Mouse (Mus musculus): ENCODE measurements around the gene Ppp1r1c.
"Not testable (repeated sequence)": the region's sequence is repeated elsewhere in the genome, so short reads cannot be mapped to it uniquely, and the experiment has no call there.

Ppp1r1c gene

DNA sequence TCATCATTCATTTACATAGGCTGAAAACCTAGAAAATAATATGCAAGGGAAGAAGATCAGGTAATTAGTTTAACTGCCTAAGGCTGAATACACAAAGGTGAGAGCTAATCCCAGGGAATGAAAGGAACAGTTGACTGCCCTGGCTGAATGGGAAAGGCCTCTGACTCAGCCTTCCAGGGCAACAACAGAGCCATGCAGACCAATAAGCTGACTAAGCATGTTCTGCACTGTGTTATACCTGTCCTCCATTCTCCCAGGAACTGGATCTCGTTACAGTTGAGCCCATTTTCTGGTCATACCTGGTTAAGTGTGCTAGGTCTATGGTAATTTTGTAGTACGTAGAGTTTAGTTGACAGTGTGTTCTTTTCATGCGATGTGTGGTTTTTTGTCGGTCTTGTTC lies 36.6 kb downstream of the Ppp1r1c start:
- no peak for DNase-seq (ENCODE audit: low spot score)

DNA sequence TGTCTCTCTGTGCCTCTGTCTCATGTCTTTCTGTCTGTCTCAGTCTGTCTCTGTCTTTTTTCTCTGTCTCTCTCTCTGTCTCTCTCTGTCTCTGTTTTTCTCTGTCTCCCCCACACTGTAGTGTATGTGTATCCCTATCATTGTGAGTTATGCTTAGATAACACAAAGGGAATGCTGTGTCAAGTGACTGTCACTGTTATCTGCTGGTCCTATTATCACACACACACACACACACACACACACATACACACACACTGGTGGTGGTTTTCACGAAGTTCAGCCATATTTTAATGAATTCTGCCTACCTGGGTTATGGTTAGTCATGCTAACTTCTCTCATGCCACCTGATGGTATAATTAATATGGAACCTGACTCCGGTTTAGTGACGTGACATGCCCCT lies 44.1 kb downstream of the Ppp1r1c start:
- DNase-seq (ENCODE audit: low spot score), result no peak

DNA sequence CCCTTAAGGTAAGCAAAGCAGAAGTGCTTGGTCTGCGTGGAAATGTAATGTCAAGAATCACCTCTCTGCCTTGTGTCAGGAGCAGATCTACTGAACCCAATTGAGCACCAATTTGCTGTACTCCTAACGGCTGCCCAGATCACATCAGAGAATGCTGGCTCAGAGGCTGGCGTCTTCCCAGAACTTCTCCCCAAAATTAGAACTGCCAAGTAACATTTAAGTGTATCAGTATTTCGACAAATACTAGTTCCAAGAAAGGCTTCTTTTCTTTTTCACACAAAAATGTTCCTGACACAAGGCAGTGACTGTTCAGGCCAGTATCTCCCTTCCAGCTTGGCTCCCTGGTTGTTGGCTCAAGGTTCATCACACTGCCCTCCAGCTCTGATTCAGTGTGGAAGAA lies 52.4 kb downstream of the Ppp1r1c start:
- DNase-seq (ENCODE audit: low spot score), result no peak

DNA sequence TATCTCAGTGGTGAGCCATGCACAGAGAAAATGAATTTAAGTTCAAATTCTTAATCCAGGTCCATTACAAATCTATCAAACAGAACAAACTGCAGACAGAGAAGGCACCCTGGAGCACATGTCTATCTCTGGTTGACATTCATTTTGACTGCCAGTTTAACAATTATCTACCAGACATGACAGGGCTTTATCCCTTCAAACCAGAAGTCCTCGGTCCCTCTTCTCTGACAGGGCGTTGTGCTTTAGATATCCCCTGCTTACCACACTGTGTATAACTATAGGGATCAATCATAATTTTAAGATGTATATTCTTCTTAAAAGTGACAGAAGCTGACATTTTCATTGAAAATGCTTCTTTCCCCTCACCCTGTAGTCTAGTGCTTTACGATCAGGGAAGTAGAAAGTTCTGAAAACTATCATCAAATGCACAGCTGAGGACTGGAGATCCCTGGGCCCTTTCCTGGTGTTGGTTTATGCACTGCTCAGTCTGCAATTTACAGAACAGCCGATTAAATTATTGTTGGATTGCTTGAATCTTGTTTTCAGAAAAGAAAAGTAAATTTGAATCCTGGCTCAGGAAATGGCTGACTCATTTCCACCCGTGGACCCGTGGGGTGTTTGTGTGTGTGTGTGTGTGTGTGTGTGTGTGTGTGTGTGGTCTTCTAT lies 55.3 kb downstream of the Ppp1r1c start:
- DNase-seq (ENCODE audit: low spot score), result no peak

DNA sequence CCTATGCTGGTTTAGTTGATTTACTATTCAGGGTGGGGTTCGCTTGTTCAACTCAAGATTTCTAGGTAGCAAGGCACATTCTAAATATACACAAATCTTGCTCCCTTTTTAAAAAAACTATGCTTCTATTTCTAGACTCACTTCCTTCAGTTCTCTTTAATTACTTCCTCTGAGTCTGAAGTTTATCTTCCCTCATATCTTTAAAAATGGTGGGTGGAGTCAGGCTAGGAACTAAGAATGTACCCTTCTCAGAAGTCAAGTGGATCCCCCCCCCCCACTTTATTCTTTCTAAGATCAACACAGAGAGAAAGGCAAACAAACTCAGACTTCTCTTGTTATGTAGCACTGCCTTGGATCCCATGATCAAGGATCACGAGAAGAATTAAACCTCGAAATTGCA lies 57.5 kb downstream of the Ppp1r1c start:
- no peak for DNase-seq (ENCODE audit: low spot score)

DNA sequence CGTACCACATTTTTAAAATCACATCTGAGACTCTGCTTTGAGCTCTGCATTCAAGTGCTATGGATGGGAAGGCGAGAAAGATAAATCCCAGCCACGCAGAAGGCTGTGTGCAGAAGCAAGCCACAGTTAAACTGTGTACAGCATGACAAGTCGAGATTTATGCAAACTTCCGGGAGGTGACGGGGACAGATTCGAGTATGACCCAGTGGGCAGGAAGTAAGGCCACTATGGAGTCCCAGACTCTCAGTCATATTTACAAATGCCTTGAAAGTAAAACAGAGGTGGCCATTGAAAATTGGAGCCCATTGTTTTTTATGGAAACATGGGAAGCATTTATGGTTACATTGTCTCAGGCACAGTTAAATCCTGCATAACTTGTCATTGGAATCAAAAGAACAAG lies 58.1 kb downstream of the Ppp1r1c start:
- DNase-seq (ENCODE audit: low spot score), result no peak

DNA sequence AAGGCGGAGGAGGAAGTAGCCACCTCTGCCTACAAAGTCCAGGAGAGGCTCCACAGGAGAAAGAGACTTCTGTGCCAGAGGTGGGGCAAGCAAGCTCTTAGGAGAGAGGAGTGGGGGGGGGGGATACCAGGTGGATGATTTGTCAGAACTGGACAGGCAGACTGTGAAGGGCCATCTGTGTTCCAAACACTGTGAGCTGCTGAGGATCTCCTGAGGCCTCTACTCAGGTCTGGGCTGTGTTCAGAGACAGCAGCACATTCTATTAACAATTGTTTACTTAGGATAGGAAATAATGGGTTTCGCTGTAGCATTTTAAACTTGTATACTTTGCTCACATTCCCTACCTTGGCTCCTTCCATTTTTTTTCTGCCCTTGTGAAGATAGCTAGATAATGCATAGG lies 61.0 kb downstream of the Ppp1r1c start:
- DNase-seq (ENCODE audit: low spot score), result no peak

DNA sequence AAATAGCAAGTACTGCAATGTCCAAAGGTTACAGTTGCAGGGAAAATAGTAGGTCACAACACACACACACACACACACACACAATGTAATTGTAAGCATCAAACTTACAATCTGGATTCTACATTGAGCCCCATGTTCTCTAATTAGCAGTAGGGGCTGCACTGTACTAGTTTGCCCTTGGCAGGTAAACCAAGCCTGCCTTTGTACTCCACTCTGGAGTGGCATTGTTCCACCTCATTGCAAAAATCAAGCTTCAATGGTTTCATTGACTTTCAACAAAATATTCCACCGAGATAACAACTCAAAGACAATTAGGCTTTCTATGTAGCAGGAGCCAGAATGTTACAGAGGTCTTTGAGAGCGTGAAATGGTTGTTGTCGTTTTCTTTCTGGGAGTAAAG lies 62.7 kb downstream of the Ppp1r1c start:
- DNase-seq (ENCODE audit: low spot score), result no peak

DNA sequence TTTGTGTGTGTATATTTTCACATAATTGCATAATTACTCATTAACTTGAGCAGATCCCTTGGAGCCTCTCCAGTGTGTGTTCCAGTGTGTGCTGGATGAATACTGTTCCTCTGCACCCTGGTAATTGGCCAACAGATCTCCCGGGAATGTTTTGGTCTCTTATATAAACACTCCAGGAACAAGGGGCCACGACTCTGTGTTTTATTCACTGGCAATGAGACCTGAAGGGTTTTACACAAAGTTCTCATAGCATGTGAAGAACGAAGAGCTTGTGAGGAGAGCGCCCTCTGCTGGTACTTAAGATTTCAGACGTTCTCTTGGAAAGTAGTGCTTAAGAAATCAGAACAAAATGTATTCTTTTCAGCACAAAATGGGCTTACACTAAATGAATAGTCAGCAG lies 66.8 kb downstream of the Ppp1r1c start:
- DNase-seq (ENCODE audit: low spot score), result no peak

DNA sequence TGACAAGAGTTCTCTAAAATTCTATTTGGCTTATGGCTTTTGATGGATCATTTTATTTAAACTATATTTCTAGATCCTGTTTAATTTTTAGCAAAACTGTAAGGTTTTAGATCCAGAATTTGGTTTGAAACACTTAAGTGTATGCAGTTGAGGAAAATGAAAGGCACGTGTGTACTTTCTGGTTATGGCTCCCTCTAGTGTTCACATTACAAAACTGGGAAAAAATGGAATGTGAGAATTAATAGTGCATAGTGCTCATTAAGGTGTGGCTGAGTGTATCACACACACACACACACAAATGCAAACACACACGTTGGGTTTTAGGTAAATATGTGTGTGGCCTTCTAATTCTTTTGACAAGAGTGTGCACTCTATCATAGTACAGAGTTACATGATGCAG lies 70.2 kb downstream of the Ppp1r1c start:
- no peak for DNase-seq (ENCODE audit: low spot score)

DNA sequence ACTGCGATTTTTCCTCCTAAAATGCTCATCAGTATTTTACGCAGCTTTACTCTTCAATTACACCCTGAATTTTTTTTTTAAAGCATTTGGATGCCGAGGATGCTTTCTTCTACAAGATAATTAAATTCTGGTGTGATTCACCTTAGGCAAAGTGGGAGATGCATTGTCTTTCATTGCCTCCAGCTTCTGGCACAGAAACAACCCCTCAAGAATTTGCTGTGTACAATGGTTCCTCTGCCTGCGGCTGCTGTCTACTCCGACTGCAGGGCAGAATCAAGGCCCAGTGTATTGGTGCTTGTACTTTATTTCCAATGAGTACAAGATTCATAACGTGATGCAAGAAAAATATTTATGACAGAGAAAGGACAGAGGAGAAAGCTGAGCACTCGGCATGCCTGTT lies 73.2 kb downstream of the Ppp1r1c start:
- DNase-seq (ENCODE audit: low spot score), result no peak

DNA sequence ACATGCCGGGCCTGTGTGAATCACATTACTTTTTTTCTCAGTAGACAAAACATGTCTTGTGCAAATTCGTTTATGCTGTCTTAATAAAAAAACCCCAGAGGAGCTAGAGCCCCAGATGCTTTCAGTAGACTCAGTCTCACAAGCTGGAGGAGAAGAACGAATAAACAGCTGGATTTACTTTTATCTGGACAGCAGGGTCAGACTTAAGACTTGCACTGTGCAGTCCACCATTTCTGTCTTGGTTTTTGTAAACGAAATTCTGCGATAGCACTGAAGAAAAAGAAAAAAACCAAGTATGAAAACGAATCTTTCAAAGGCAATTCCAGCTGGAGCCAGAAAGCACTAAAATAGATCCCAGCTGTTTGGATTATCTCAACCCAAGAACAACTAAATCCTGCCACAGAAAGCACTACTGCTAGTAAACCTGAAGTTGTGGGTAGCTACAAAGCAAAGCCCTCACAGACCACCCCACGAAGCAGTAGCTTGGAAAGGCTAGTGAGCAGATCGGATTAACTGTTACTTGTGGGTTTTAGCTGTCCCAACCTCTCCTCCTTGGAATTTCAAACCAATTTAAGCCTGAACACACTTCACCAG lies 78.1 kb downstream of the Ppp1r1c start:
- DNase-seq (ENCODE audit: low spot score), result no peak

DNA sequence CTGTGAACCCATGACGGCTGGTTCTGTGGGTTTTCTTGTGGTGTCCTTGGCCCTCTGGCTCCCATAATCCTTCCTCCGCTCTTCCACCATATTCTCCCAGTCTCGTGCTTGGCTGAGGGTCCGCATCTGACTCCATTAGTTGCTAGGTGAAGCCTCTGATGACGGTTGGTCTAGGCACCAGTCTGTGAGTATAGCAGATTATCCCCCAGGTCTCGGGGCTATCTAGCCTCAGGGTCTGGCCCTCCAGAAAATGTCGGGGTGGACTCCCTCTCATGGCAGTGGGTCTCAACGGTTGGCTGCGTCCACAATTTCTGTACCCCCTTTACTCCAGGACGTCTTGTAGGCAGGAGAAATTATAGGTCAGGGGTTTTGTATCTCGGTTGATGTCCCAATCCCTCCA lies 78.9 kb downstream of the Ppp1r1c start:
- no peak for DNase-seq (ENCODE audit: low spot score)

DNA sequence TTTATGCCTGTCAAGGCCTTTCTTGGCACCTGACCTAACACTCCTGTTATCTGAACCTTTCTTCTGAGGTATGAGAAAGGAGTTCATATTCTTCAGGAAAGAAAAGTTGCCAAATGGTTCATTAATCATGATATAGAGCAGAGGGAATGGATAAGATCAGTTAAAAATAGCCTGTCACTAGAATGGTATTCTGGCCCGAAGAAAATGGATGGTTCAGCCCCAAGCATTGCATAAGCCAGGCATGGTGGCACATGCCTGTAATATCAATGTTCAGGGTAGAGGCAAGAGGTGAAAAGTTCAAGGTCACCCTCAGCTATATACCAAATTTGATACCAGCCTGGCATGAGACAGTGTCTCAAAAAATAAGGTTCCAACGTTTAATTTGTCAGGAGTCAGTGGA lies 85.6 kb downstream of the Ppp1r1c start:
- no peak for DNase-seq (ENCODE audit: low spot score)

DNA sequence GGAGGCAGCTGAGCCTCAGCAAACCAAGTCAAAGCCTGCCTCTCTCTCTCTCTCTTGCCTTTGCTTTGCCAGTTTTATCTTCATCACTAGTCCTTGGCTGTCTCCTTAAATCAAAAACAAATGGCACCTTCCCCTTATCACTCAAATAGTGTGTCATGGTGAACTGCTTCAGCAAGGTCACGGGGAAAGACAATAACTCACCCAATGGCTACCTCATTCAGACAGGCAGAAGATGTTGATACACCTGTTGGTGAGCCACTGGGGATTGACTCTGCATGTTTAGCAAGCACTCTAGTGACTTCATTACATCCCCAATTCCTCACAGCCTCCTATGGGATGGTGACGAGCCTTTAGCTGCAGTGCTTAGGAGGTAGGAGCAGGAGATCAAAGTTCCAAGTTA lies 89.9 kb downstream of the Ppp1r1c start:
- DNase-seq (ENCODE audit: low spot score), result no peak

DNA sequence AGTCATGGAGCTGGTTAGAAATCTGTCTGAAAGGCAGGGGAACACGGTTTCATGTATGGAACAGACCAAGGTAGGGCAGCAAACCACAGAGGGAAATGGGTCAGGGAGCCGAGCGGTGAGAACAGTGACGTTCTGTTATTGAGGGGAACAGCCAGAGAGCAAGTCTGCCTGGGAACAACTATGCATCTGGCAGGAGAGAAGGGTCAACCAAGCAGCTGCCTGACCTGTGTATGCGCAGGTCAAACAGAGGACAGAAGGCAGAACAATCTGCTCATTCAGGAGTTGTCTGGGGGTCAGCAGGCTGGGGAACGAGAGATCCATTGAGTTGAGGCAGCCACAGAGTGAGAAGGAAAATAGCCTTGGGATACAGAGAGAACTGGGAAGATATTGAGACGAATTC lies 91.0 kb downstream of the Ppp1r1c start:
- no peak for DNase-seq (ENCODE audit: low spot score)

DNA sequence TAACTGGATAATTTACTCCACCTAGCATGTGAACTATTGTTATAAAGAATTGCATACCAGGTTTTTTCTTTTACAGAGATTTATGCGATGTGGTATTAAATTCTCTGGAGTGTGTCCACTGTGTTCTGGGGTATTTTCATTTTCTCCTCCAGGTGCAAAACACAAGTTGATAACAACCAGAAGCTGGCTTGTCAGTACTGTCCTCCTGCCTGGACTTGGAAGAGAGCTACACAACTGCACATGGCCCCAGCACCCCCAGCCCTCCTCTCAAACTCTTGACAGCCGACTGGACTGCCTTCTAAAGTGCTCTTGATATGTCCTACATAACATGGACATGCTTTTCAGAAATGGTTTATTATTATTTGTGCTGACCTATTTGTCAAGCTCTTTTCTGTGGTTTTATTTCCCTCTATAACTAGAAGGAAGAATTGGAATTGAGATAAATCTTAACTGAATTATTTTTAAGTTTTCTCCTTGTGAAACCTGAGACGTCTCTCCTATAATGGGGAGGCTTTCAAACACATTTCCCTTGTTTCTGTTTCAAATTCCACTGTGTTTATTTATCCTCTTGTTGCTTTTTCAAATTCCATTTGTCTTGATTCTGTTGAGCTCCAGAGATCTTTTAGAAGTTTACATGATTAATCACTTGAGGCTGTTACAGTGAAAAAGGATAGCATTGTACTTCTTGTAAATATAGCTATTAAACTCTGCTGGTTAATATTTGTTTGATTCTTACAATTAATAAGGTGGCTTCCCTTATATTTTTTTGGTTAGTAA lies 108.3 kb downstream of the Ppp1r1c start:
- DNase-seq (ENCODE audit: low spot score), result no peak

DNA sequence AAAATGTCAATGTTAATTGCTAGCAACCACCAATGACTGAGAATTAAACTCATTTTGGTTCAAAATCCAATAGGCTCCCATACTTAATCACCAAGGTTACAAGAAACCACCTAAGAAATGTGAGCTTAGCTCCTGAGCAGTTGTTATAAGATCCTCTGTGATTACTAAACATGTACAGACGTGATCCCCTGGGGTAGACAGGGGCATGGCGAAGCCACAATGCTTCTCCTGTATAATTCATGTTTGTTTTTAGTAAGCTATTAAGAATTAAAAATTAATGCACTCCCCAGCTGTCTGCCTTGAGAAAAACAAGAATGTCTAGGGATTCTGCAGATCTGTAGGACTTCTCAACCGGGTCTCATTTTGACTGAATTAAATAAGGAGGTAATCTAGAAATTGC lies 112.0 kb downstream of the Ppp1r1c start:
- DNase-seq (ENCODE audit: low spot score), result no peak

DNA sequence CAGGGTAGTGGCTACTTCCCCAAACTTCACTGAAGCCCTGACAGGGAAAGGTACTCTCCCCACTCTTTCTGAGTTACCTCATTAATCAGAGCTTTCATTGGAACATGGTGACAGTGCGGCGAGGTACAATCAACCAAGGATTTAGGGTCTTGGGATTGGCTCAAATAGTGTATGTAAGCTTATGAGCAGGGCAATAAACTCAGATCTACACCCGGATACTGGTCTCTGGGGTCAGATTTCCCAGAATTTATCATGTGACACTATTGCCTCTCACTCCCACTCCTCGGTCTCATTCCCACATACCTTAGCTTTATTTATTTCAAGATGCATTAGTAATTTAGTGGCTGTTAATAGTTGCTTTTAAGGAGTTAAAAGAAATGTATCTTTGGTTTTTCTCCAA lies 118.3 kb downstream of the Ppp1r1c start:
- no peak for DNase-seq (ENCODE audit: low spot score)

DNA sequence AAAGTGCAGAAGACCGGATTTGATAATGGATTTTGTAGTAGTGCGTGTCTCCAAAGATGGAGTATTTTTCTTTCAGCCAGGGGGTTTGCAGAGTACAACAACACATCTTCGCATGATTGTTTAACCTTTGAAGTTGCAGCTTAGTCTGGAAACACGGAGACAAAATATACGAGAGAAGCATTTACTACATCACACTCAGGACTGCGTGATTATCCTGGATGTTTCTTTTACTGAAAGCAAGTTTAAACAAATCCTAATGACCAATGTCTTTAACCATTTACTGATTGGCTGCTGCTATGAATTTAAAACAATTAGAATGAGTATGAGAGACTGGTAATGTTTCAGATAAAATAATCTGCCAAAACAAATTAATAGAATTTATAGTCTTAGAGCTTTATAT lies 131.5 kb downstream of the Ppp1r1c start:
- no peak for DNase-seq (ENCODE audit: low spot score)

DNA sequence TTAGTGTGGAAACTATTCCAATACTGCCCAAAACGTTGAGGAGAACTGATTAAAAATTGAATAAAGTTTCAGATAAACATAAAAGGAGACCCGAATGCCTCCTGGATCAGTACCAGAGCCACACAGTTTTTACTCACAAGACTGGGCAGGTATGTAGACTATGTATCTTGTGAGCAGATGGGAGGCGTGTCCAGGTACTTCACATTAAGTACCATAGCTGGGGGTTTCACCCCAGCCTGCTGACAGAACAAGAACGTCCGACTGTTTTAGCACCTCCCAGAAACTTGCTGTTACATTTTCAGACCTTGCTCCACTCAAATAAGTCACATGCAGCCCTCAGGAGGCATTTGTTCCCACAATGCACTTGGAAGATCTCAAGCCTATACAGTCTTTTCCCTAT lies 131.9 kb downstream of the Ppp1r1c start:
- no peak for DNase-seq (ENCODE audit: low spot score)

DNA sequence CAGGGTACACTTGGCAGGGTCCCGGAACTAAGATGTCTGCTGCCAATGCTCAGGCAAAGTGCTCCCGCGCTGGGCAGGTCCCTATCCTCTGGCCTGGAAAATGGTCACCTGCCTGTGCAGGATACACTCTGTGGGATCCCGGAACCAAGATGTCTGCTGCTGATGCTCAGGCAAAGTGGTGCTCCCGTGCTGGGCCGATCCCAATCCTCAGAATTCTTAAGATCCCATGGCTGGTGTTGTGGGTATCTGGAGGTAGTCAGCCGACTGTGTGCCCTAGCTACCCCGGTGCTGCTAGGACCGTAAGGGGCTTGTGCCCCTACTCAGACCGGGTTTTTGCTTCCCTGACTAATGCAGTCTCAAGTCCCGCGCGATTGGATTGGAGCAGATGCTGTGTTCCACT lies 139.8 kb downstream of the Ppp1r1c start:
- DNase-seq (ENCODE audit: low spot score), result not testable (repeated sequence)

DNA sequence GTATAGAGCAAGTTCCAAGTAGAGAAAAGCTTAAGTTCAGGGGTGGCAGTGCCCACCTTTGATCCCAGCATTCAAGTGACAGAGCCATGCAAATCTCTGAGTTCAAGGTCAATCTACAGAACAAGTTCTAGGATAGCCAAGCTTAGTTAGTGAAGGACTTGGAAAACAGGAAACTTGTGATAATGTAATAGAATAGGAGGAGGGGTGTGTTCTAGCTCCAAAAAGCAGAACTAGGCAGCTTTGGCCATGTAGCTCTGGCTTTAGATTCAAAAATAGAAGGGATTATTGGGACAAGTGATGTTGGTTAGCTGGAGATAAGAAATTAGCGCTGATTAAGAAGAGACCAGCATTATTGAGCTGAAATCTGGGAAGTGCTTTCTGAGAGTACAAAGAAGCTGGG lies 149.3 kb downstream of the Ppp1r1c start:
- DNase-seq (ENCODE audit: low spot score), result no peak

Measured in spleen, adult 12 weeks (tissue).